Mouse (Mus musculus): ENCODE data around the gene Tcf12.

Gene Tcf12

DNA sequence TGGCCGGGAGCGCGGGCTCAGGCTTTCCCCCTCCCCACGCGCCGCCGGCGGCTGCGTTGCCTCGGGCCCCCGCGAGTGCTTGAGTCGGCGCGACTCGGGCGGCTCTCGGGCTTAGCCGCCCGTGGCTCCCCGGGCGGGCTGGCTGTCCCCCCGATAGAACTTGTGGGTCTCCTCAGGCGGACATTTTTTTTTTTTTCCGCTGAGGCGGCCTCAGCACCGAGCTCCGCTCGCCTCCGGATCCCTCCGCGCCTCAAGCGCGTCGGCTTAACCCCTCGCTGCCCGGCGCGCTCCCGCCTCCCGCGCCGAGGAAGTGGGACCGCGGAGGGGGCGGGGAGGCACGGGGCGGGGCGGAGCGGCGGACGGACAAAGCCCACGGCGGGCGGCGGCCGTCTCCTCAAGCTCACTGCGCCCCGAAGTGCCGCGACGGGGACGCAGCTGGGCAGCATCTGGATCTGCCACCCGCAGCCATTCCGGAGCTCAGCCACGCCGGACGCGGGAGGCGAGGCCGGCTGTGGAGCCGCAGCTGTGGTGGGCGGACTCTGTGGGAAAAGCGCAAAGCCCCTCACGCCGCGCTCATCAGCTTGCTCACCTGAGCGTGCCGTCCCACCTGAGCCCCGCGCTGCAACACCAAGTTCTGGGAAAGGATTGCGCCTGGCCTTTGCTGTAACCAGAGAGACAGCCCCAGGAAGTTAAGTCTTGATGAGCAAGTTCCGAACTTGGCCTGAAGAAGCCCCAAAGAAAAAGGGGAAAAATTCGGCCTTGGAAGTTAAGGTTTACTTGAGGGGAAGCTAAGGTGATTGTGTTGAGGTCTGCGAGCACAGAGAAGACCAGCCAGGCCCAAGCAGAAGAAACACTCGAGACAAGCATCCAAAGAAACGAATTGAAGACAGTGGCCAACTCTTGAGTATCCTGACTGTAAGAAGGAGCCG lies at the start of gene Tcf12:
Gene Tcf12 (minus strand): TSS at position 250 of the 929 bp plus-strand sequence.
- in situ Hi-C loops (cut with MboI, MseI) = loop anchor here (25.0 kb wide), 1 partner anchor 1400 kb away; no protein-coding TSS in a partner anchor

DNA sequence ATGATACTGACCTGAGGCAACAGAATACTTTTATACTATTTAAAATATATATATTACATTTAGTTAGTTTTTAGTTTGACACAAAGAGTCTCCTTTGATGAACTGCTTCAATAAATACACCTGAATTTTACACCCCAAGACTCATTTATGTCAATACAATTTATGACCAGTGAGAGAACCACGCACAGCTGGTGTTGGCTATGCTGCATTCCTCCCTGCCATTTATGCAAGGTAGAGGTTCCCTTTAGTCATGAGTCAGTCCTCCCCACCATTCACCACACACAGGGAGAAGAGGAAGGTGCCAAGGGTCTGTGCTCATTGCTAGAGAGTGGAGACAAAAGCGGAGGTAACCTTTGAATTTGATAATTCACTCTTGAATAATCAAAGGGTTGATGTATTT lies 46.7 kb upstream of the Tcf12 start:
- in situ Hi-C loops (cut with MboI, MseI) = no loop called here

DNA sequence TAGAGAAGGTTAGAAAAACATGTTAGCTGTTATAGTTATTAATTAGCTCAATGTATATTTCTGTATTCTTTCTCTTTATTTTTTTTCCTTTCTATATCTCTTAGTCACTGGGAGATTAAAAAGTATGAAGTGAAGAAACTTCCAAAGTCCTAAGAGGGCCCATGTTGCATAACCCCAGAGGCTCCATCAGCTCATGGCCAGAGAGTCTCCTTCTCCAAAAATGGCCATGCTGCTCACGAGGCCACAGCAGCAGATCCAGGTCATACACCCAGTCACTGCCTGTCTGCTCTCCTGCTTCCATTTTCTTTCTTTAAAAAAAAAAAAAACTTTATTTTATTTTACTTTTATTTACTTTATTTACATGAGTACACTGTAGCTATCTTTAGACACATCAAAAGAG lies 45.4 kb upstream of the Tcf12 start:
- in situ Hi-C loops (cut with MboI, MseI) = no loop called here

- in situ Hi-C loops (cut with MboI, MseI) = no loop called here
Measured at GRCm38 (mm10) chr9:72155250-72156138, 43.8 kb upstream of the Tcf12 start.

DNA sequence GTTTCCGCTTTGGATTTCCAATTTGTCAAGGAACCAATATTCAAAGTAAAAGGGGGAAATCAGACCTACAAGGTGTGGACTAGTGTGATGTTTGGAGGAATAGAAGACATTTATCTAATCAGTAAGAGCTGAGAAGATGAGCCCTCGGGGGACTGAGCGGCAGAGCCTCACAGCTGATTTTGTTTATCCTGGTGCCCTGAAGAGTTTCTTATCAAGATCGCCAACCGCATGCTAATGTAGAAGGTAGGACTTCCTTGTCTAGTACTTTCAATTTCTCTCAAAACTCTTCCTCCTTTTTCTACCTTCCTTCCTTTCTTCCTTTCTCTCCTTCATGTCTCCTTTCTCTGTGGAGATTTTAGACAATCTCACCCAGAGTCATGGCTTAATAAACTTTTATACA lies 32.5 kb upstream of the Tcf12 start:
- in situ Hi-C loops (cut with MboI, MseI) = no loop called here

DNA sequence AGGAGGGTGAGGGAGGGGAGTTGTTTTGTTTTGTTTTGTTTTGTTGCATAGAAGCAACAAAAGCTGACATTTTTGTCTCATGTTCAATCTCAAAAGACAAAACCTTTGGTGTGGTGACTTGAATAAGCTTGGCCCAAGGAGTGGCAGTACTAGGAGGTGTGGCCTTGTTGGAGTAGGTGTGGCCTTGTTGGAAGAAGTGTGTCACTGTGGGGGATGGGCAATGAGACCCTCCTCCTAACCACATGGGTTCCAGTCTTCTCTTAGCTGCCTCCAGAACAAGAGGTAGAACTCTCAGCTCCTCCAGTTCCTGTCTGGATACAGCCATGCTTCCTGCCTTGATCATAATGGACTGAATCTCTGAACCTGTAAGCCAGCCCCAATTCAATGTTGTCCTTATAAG lies 26.2 kb upstream of the Tcf12 start:
- in situ Hi-C loops (cut with MboI, MseI) = no loop called here

DNA sequence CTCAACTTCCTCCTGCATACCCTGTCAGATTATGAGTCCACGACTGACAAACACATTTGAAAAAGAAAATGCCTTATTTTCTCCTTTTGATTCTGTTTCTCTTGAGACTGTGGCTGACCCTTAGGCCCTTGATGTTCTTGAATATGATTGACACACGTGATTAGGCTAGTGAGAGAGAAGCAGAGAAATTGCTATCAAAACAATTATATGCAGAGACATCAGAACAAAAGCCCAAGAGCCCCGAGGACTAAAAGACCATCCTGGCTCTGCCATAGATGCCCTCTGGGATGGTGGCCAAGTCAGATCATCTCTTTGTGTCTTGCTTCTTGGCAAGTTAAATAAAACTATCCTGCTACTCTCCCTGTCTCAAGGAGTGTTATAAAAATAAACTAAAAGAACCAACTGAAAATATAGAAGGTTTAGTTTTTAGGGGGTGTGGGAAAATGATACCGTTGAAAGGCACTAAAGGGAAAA lies 22.1 kb upstream of the Tcf12 start:
- in situ Hi-C loops (cut with MboI, MseI) = no loop called here

DNA sequence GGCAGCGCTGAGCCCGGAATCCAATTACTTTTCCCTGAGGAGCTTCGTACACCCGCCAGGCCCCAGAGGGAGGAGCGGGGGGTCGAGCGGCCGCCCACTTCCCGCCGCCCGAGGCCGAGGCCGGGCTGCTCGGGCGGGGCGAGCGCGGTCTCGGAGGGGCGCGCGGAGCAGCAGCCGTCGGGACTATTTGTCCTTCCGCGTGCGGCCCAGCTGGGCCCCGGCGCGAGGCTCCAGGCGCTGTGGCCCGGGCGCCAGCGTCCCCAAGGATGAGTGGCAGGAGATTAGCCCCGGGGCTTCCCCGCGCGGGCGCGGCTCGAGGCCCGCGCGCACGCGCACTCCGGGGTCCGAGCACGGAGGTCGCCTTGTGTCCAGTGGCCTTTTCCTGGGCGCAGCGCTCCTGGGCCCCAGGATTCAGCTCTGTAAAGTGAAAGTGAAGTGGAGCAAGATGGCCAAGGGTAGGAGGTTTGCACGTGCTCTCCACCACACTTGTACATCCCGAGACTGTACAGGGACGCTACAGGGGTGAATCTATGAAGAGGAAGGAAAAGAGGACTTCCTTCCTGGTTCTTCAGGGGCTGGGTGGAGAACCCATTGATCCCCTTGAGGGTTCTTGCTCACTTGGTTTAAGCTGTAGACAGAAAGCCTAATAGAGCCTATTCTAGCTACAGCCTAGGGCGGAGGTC lies 21.6 kb upstream of the Tcf12 start:
- in situ Hi-C loops (cut with MboI, MseI) = no loop called here

DNA sequence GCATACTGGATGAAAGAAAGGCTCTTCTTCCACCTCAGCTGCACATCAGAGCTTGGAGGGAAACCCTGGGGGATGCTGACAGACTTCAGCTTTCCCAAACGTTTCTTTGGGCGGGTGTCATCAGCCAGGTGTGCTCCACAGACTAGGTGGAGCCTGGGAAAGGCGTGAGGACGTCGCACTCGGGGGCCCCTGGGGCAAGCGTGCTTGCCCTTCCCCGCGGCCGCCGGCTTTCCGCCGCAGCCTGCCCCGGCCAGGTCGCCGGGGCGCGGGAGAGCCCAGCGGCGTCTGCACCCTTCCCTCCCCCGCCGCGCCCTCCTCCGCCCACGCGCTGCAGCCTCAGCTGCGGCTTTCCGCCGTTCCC lies 21.0 kb upstream of the Tcf12 start:
- in situ Hi-C loops (cut with MboI, MseI) = no loop called here

DNA sequence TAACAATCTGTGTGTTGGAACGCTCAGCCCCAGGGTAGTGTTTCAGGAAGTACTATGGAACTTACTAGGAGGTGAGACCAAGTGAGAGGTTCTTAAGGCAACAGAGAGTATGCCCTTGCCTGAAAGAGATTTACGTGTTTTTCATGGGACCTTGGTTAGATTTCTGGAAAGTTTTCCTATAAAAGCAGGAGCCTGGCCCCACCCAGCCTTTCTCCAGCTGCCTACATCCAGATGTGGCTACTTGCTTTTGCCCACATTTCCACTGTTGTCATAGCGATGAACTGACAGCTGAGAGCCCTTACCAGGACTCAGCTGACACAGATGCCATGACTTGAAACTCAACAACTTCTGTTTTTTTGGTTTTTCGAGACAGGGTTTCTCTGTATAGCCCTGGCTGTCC lies 18.2 kb upstream of the Tcf12 start:
- in situ Hi-C loops (cut with MboI, MseI) = no loop called here

GRCm38 (mm10) chr9:72125442-72125841 lies 13.8 kb upstream of the Tcf12 start:
- in situ Hi-C loops (cut with MboI, MseI) = no loop called here

- in situ Hi-C loops (cut with MboI, MseI) = loop anchor here (25.0 kb wide), 1 partner anchor 1394 kb away; no protein-coding TSS in a partner anchor
Measured at GRCm38 (mm10) chr9:72118490-72118889, 6.8 kb upstream of the Tcf12 start.

DNA sequence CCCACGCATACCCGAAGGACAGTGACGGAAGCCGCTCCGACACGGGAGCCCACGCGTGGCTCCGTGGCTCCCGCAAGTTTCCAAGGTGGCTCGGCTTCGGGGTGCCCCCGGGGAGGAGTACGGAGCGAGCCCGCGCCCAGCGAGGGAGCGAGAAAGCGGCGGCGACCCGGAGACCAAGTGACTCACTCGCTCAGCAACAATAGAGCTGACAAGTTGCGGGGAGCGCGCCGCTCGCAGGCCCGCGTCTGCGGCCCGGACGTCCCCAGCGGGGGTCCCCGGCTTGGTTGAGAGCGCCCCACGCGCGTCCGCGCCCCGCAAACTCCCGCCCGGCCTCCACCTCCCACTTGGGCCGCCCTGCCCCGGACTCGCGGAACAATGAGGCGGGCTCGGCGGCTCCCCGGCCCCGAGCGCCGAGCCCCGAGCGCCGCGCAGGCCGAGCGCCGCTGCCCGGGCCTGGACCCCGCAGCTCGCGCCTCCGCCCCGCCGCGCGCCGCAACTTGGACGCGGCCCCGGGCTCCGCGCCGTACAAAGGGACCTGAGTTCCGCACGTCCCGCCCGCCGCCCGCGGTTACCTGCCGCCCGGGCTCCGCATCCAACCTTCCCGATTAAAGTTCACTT lies 558 bp downstream of the Tcf12 start:
- in situ Hi-C loops (cut with MboI, MseI) = loop anchor here (25.0 kb wide), 1 partner anchor 1401 kb away; no protein-coding TSS in a partner anchor

GRCm38 (mm10) chr9:72110627-72111003 lies 1.1 kb downstream of the Tcf12 start:
- in situ Hi-C loops (cut with MboI, MseI) = loop anchor here (25.0 kb wide), 1 partner anchor 1402 kb away; no protein-coding TSS in a partner anchor

GRCm38 (mm10) chr9:72103471-72103870 lies 8.2 kb downstream of the Tcf12 start:
- in situ Hi-C loops (cut with MboI, MseI) = loop anchor here (25.0 kb wide), 1 partner anchor 1409 kb away; no protein-coding TSS in a partner anchor

GRCm38 (mm10) chr9:72099945-72100685 lies 11.6 kb downstream of the Tcf12 start:
- in situ Hi-C loops (cut with MboI, MseI) = loop anchor here (25.0 kb wide), 1 partner anchor 1412 kb away; no protein-coding TSS in a partner anchor

DNA sequence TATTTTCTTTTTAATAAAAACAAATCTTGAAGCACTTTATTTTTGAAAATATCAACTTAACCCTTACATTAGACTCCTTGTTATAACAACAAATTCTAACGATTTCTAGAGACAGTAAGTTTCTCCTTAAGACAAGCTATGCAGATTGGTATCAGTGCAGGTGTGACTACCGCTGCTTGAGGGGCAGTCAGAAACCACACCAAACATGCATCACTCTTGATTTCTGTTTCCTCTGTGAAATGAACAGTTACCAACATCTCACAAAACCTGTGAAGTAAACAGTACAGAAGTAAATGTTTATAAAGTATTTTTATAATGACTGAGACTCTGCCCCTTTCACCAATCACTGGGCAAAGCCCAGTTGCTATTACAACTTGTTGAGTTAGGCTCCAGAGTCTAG lies 13.6 kb downstream of the Tcf12 start:
- in situ Hi-C loops (cut with MboI, MseI) = no loop called here

DNA sequence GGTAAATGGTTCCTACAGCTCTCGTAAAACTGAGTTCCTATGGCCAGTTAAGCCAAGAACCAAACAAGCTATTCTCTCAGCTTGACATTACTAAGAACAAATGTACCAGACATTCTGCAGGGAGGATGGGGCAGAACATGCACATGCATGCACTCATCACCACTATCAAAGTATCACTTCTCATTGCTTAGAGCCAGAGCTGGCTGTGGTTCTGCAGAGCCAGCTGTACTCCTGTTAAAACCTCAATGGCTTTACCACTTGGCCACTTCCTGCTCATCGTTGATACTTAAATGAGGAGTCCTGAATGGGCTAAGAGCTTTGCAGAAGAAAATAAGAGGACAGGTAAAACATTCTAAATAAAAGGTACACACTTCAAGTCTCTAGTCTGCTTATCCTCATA lies 14.6 kb downstream of the Tcf12 start:
- in situ Hi-C loops (cut with MboI, MseI) = no loop called here

GRCm38 (mm10) chr9:72094675-72095074 lies 17.0 kb downstream of the Tcf12 start:
- in situ Hi-C loops (cut with MboI, MseI) = no loop called here

DNA sequence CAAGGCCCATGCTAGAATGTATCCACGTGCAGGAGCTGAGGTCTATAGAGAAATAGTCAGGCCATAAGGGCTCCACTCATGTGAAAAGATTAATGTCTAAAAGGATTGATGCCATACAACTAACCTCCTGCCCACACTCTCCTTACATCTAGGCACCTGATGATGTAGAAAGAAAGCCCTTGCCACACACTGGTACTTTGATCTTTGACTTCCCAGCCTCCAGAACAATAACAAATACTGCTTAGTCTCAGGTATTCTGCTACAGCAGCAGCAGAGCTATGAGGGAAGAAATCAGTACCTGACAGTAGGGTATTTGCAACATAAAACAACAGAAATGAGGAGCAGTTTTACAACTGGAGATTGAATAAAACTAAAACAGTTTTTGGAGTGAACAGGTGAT lies 19.5 kb downstream of the Tcf12 start:
- in situ Hi-C loops (cut with MboI, MseI) = no loop called here
